Mouse (Mus musculus): ENCODE data around the gene Otop3.

- peak; percentile 50 for TF ChIP-seq CTCF (IDR thresholded peaks at IDR 0.05)
- TF ChIP-seq EP300 (IDR thresholded peaks at IDR 0.05; ENCODE audit: insufficient read depth, low read depth, low read length): no peak
Observed at GRCm38 (mm10) chr11:115314249-115314648, 20.3 kb upstream of the Otop3 start.
